Mouse (Mus musculus): Measurements from ENCODE around the gene Kif5a. TPM values are rescaled to one million over a fixed set of nuclear protein-coding genes. Genes with fewer than 3 reads are reported as not detected.

The Kif5a gene
- 0.13 TPM for polyA plus RNA-seq (2014; fragmentation: Illumina TruSeq; extraction: RNeasy Lipid Tissue Mini Kit (QIAGEN cat#74804); ENCODE audit: low read depth, low replicate concordance)

GRCm38 (mm10) chr10:127262548-127263398 lies at the start of gene Kif5a:
Gene Kif5a (minus strand): TSS chr10:127263348.

GRCm38 (mm10) chr10:127311476-127312355 lies 48.6 kb upstream of the Kif5a start, which contains the start of gene Mars:
Gene Mars (minus strand): TSS chr10:127311786.

GRCm38 (mm10) chr10:127288800-127289572 lies 25.8 kb upstream of the Kif5a start, which contains the start of gene Mbd6:
Gene Mbd6 (minus strand): TSS chr10:127289018.

GRCm38 (mm10) chr10:127266112-127267091 lies 3.3 kb upstream of the Kif5a start, which contains the start of gene Dctn2:
Gene Dctn2 (plus strand): TSS chr10:127266368.

GRCm38 (mm10) chr10:127211414-127211854 lies 51.7 kb downstream of the Kif5a start, which contains the start of gene Pip4k2c:
Gene Pip4k2c (minus strand): TSS chr10:127211585.

GRCm38 (mm10) chr10:127195328-127196129 lies 67.6 kb downstream of the Kif5a start, which contains the start of gene Dtx3:
Gene Dtx3 (minus strand): TSS chr10:127195728.

GRCm38 (mm10) chr10:127189651-127190381 lies 73.3 kb downstream of the Kif5a start, which contains the start of gene Arhgef25:
Gene Arhgef25 (minus strand): TSS chr10:127190083.

GRCm38 (mm10) chr10:127179871-127180694 lies 83.1 kb downstream of the Kif5a start, which contains the start of gene Slc26a10:
Gene Slc26a10 (minus strand): TSS chr10:127180645.

Other genes with a start within 250 kb of the Kif5a start
- gene Tsfm, start 232.5 kb downstream of the Kif5a start, polyA plus RNA-seq (2014; fragmentation: Illumina TruSeq; extraction: RNeasy Lipid Tissue Mini Kit (QIAGEN cat#74804); ENCODE audit: low read depth, low replicate concordance), result 10.8 TPM
- 3.3 TPM for gene Mettl1, start 221.9 kb downstream of the Kif5a start, polyA plus RNA-seq (2014; fragmentation: Illumina TruSeq; extraction: RNeasy Lipid Tissue Mini Kit (QIAGEN cat#74804); ENCODE audit: low read depth, low replicate concordance)
- gene Eef1akmt3, start 221.8 kb downstream of the Kif5a start, polyA plus RNA-seq (2014; fragmentation: Illumina TruSeq; extraction: RNeasy Lipid Tissue Mini Kit (QIAGEN cat#74804); ENCODE audit: low read depth, low replicate concordance), result not detected
- gene Cyp27b1, start 215.1 kb downstream of the Kif5a start, polyA plus RNA-seq (2014; fragmentation: Illumina TruSeq; extraction: RNeasy Lipid Tissue Mini Kit (QIAGEN cat#74804); ENCODE audit: low read depth, low replicate concordance), result not detected
- not detected for gene March9, start 203.2 kb downstream of the Kif5a start, polyA plus RNA-seq (2014; fragmentation: Illumina TruSeq; extraction: RNeasy Lipid Tissue Mini Kit (QIAGEN cat#74804); ENCODE audit: low read depth, low replicate concordance)
- 18.1 TPM for gene Cdk4, start 199.8 kb downstream of the Kif5a start, polyA plus RNA-seq (2014; fragmentation: Illumina TruSeq; extraction: RNeasy Lipid Tissue Mini Kit (QIAGEN cat#74804); ENCODE audit: low read depth, low replicate concordance)
- gene Tspan31, start 193.1 kb downstream of the Kif5a start, polyA plus RNA-seq (2014; fragmentation: Illumina TruSeq; extraction: RNeasy Lipid Tissue Mini Kit (QIAGEN cat#74804); ENCODE audit: low read depth, low replicate concordance), result 166 TPM
- gene Agap2, start 188.1 kb downstream of the Kif5a start, polyA plus RNA-seq (2014; fragmentation: Illumina TruSeq; extraction: RNeasy Lipid Tissue Mini Kit (QIAGEN cat#74804); ENCODE audit: low read depth, low replicate concordance), result not detected
- 25.1 TPM for gene Os9, start 142.2 kb downstream of the Kif5a start, polyA plus RNA-seq (2014; fragmentation: Illumina TruSeq; extraction: RNeasy Lipid Tissue Mini Kit (QIAGEN cat#74804); ENCODE audit: low read depth, low replicate concordance)
- gene B4galnt1, start 98.1 kb downstream of the Kif5a start, polyA plus RNA-seq (2014; fragmentation: Illumina TruSeq; extraction: RNeasy Lipid Tissue Mini Kit (QIAGEN cat#74804); ENCODE audit: low read depth, low replicate concordance), result 5.3 TPM
- 1.7 TPM for gene Slc26a10, start 82.7 kb downstream of the Kif5a start, polyA plus RNA-seq (2014; fragmentation: Illumina TruSeq; extraction: RNeasy Lipid Tissue Mini Kit (QIAGEN cat#74804); ENCODE audit: low read depth, low replicate concordance)
- 1.2 TPM for gene Arhgef25, start 73.3 kb downstream of the Kif5a start, polyA plus RNA-seq (2014; fragmentation: Illumina TruSeq; extraction: RNeasy Lipid Tissue Mini Kit (QIAGEN cat#74804); ENCODE audit: low read depth, low replicate concordance)
- gene Dtx3, start 67.6 kb downstream of the Kif5a start, polyA plus RNA-seq (2014; fragmentation: Illumina TruSeq; extraction: RNeasy Lipid Tissue Mini Kit (QIAGEN cat#74804); ENCODE audit: low read depth, low replicate concordance), result 0.64 TPM
- gene Pip4k2c, start 51.8 kb downstream of the Kif5a start, polyA plus RNA-seq (2014; fragmentation: Illumina TruSeq; extraction: RNeasy Lipid Tissue Mini Kit (QIAGEN cat#74804); ENCODE audit: low read depth, low replicate concordance), result 5.8 TPM
- 20.1 TPM for gene Dctn2, start 3.0 kb upstream of the Kif5a start, polyA plus RNA-seq (2014; fragmentation: Illumina TruSeq; extraction: RNeasy Lipid Tissue Mini Kit (QIAGEN cat#74804); ENCODE audit: low read depth, low replicate concordance)
- 1.9 TPM for gene Mbd6, start 25.7 kb upstream of the Kif5a start, polyA plus RNA-seq (2014; fragmentation: Illumina TruSeq; extraction: RNeasy Lipid Tissue Mini Kit (QIAGEN cat#74804); ENCODE audit: low read depth, low replicate concordance)
- 13.9 TPM for gene Mars, start 48.4 kb upstream of the Kif5a start, polyA plus RNA-seq (2014; fragmentation: Illumina TruSeq; extraction: RNeasy Lipid Tissue Mini Kit (QIAGEN cat#74804); ENCODE audit: low read depth, low replicate concordance)
- gene Arhgap9, start 58.6 kb upstream of the Kif5a start, polyA plus RNA-seq (2014; fragmentation: Illumina TruSeq; extraction: RNeasy Lipid Tissue Mini Kit (QIAGEN cat#74804); ENCODE audit: low read depth, low replicate concordance), result 0.29 TPM
- gene Gli1, start 78.6 kb upstream of the Kif5a start, polyA plus RNA-seq (2014; fragmentation: Illumina TruSeq; extraction: RNeasy Lipid Tissue Mini Kit (QIAGEN cat#74804); ENCODE audit: low read depth, low replicate concordance), result not detected
- 8.0 TPM for gene Inhbe, start 91.1 kb upstream of the Kif5a start, polyA plus RNA-seq (2014; fragmentation: Illumina TruSeq; extraction: RNeasy Lipid Tissue Mini Kit (QIAGEN cat#74804); ENCODE audit: low read depth, low replicate concordance)
- gene Inhbc, start 107.1 kb upstream of the Kif5a start, polyA plus RNA-seq (2014; fragmentation: Illumina TruSeq; extraction: RNeasy Lipid Tissue Mini Kit (QIAGEN cat#74804); ENCODE audit: low read depth, low replicate concordance), result 29.8 TPM
- 121 TPM for gene R3hdm2, start 117.0 kb upstream of the Kif5a start, polyA plus RNA-seq (2014; fragmentation: Illumina TruSeq; extraction: RNeasy Lipid Tissue Mini Kit (QIAGEN cat#74804); ENCODE audit: low read depth, low replicate concordance)
- gene Stac3, start 238.3 kb upstream of the Kif5a start, polyA plus RNA-seq (2014; fragmentation: Illumina TruSeq; extraction: RNeasy Lipid Tissue Mini Kit (QIAGEN cat#74804); ENCODE audit: low read depth, low replicate concordance), result not detected

Measured in liver, adult 10 weeks (tissue).